Mouse (Mus musculus): ENCODE results near the gene Gm12794. TPM values are rescaled to one million over a fixed set of nuclear protein-coding genes. Genes with fewer than 3 reads are reported as not detected.
"Not testable (repeated sequence)": the region's sequence is repeated elsewhere in the genome, so short reads cannot be mapped to it uniquely, and the experiment has no call there.

The Gm12794 gene
- total RNA-seq (2021), result not detected
- long read RNA-seq, experiment 1, result 0 reads
- long read RNA-seq, experiment 2, result 0 reads

- DNase-seq (ENCODE audit: low spot score in 2 of 2), result not testable (repeated sequence)
Measured at GRCm38 (mm10) chr4:101940107-101940506, at the start of gene Gm12794. Gene Gm12794 (plus strand): TSS chr4:101940407.

GRCm38 (mm10) chr4:101893656-101894420, 46.4 kb upstream of the Gm12794 start, which contains the start of gene C130073F10Rik:
Gene C130073F10Rik (minus strand): TSS chr4:101893789.
- DNase-seq (ENCODE audit: low spot score in 2 of 2), result no peak

- not testable (repeated sequence) for DNase-seq (ENCODE audit: low spot score in 2 of 2)
Measured at GRCm38 (mm10) chr4:101908821-101909220, 31.4 kb upstream of the Gm12794 start, which contains the start of gene Gm12800. Gene Gm12800 (plus strand): TSS chr4:101909121.

- DNase-seq (ENCODE audit: low spot score in 2 of 2), result not testable (repeated sequence)
Measured at GRCm38 (mm10) chr4:101980949-101981348, 40.7 kb downstream of the Gm12794 start, which contains the start of gene Gm12790. Gene Gm12790 (minus strand): TSS chr4:101981049.

- no peak for DNase-seq (ENCODE audit: low spot score in 2 of 2)
Measured at GRCm38 (mm10) chr4:101985678-101986077, 45.5 kb downstream of the Gm12794 start.

- DNase-seq (ENCODE audit: low spot score in 2 of 2), result not testable (repeated sequence)
Measured at GRCm38 (mm10) chr4:101986326-101986725, 46.1 kb downstream of the Gm12794 start, which contains the start of gene Gm12789. Gene Gm12789 (plus strand): TSS chr4:101986626.

Other genes with a start within 250 kb of the Gm12794 start
- gene Lepr, start 223.0 kb upstream of the Gm12794 start, total RNA-seq (2021), result 1 to 10 TPM; 4.4 to 7.0 TPM
- not detected for gene B020004J07Rik, start 96.4 kb upstream of the Gm12794 start, total RNA-seq (2021)
- gene C130073F10Rik, start 46.6 kb upstream of the Gm12794 start, total RNA-seq (2021), result not detected
- not detected for gene Gm12800, start 31.3 kb upstream of the Gm12794 start, total RNA-seq (2021)
- not detected for gene Gm12790, start 40.6 kb downstream of the Gm12794 start, total RNA-seq (2021)
- not detected for gene Gm12789, start 46.2 kb downstream of the Gm12794 start, total RNA-seq (2021)
- gene Pde4b, start 147.1 kb downstream of the Gm12794 start, total RNA-seq (2021), result 100 to 1,000 TPM; 119 to 125 TPM

Data from left cerebral cortex, adult 18-20 months (tissue).